Mouse (Mus musculus) urinary bladder, adult 2 months (tissue): ENCODE measurements around the gene Haspin. TPM values are rescaled to one million over a fixed set of nuclear protein-coding genes. Genes with fewer than 3 reads are reported as not detected.

Source experiments
- DNase-seq: peaks from one replicate; pipeline ENCODE4 v3.0.0; 2022; ENCODE audit warnings: low spot score
- polyA plus RNA-seq: library from polyadenylated mRNA; depleted of rRNA; stranded (reverse); fragments of >200 nt; gene quantifications from 2 replicates; pipeline ENCODE4 v1.2.3, GENCODE M21; 2012; rRNA removed

The Haspin gene
- polyA plus RNA-seq, 1 experiment, result 0.58 TPM

- no peak for DNase-seq
These were observed 47.8 kb downstream of the Haspin start, which contains the start of gene Itgae for GRCm38 (mm10) chr11:73090283-73090682. Gene Itgae, plus strand, starts transcription at chr11:73090583.

GRCm38 (mm10) chr11:73087700-73088480 lies 50.2 kb downstream of the Haspin start:
- DNase-seq, result no peak

Other genes with a start within 250 kb of the Haspin start
- gene Atp2a3, start 177.1 kb downstream of the Haspin start, polyA plus RNA-seq, result 24.7 and 35.1 TPM in 2 replicates
- gene P2rx1, start 139.2 kb downstream of the Haspin start, polyA plus RNA-seq, result 542 and 648 TPM in 2 replicates
- 69.6 and 83.9 TPM in 2 replicates for gene Camkk1, start 119.3 kb downstream of the Haspin start, polyA plus RNA-seq
- 3.7 and 4.6 TPM in 2 replicates for gene Ncbp3, start 90.5 kb downstream of the Haspin start, polyA plus RNA-seq
- gene Itgae, start 47.7 kb downstream of the Haspin start, polyA plus RNA-seq, result 0.50 and 0.58 TPM in 2 replicates
- gene P2rx5, start 22.1 kb upstream of the Haspin start, polyA plus RNA-seq, result 3.1 TPM in 2 replicates
- 49.0 and 62.3 TPM in 2 replicates for gene Emc6, start 38.7 kb upstream of the Haspin start, polyA plus RNA-seq
- 101 and 131 TPM in 2 replicates for gene Tax1bp3, start 38.8 kb upstream of the Haspin start, polyA plus RNA-seq
- gene Ctns, start 60.7 kb upstream of the Haspin start, polyA plus RNA-seq, result 32.5 and 37.5 TPM in 2 replicates
- 11.5 and 12.7 TPM in 2 replicates for gene Shpk, start 61.2 kb upstream of the Haspin start, polyA plus RNA-seq
- gene Trpv1, start 96.0 kb upstream of the Haspin start, polyA plus RNA-seq, result 0.37 and 0.38 TPM in 2 replicates
- 0.32 and 0.34 TPM in 2 replicates for gene Trpv3, start 129.1 kb upstream of the Haspin start, polyA plus RNA-seq
- 23.8 and 25.8 TPM in 2 replicates for gene Aspa, start 191.3 kb upstream of the Haspin start, polyA plus RNA-seq
- gene Gm49340, start 191.4 kb upstream of the Haspin start, polyA plus RNA-seq, result not detected in 2 replicates
- gene Spata22, start 191.4 kb upstream of the Haspin start, polyA plus RNA-seq, result 0.21 and 0.44 TPM in 2 replicates
- gene Olfr20, start 212.5 kb upstream of the Haspin start, polyA plus RNA-seq, result 0.04 and 0.10 TPM in 2 replicates
- not detected in 2 replicates for gene Olfr376, start 233.0 kb upstream of the Haspin start, polyA plus RNA-seq